Mouse (Mus musculus) hindbrain, embryonic 11.5 days (tissue): Measurements from ENCODE around the gene Gm10337. TPM values are rescaled to one million over a fixed set of nuclear protein-coding genes. Genes with fewer than 3 reads are reported as not detected.
A peak's percentile ranks its signal among the peaks of the same experiment; 100 is the strongest.

ENCODE experiments used
- ATAC-seq: fragments of 200-750 bp; cut with Nextera tagmentation; 2 replicates; pipeline ENCODE4 v1.8.0; 2017; ENCODE audit warnings: mild to moderate bottlenecking, moderate TSS enrichment, moderate library complexity; ENCODE audit not compliant: low FRiP score
- DNase-seq: peaks from one replicate; pipeline ENCODE4 v3.0.0-alpha.2; 2015; ENCODE audit warnings: low spot score
- H3K27ac ChIP-seq: fragments of 300-500 bp; sonication (generic); 2 replicates; pipeline ENCODE4 v1.5.1; 2014; ENCODE audit warnings: mild to moderate bottlenecking, low read depth, low read length
- H3K27me3 ChIP-seq: fragments of 300-500 bp; sonication (generic); 2 replicates; pipeline ENCODE4 v1.6.1; 2014; ENCODE audit warnings: mild to moderate bottlenecking, low read length, moderate library complexity, mixed read lengths; ENCODE audit not compliant: control insufficient read depth, insufficient read depth
- H3K36me3 ChIP-seq: fragments of 300-500 bp; sonication (generic); 2 replicates; pipeline ENCODE4 v1.6.1; 2014; ENCODE audit warnings: mild to moderate bottlenecking, low read length, moderate library complexity, mixed read lengths; ENCODE audit not compliant: control insufficient read depth, insufficient read depth
- H3K4me1 ChIP-seq: fragments of 300-500 bp; sonication (generic); replicated peaks from 2 replicates; pipeline ENCODE4 v1.6.1; 2014; ENCODE audit warnings: low read length, mixed read lengths; ENCODE audit not compliant: control insufficient read depth, insufficient read depth
- H3K4me2 ChIP-seq: fragments of 300-500 bp; sonication (generic); replicated peaks from 2 replicates; pipeline ENCODE4 v1.6.1; 2014; ENCODE audit warnings: mild to moderate bottlenecking, low read depth, low read length
- H3K4me3 ChIP-seq: fragments of 300-500 bp; sonication (generic); 2 replicates; pipeline ENCODE4 v1.5.1; 2014; ENCODE audit warnings: low read depth, low read length
- H3K9ac ChIP-seq: fragments of 300-500 bp; sonication (generic); 2 replicates; pipeline ENCODE4 v1.6.1; 2014; ENCODE audit warnings: low read depth, low read length
- H3K9me3 ChIP-seq: fragments of 300-500 bp; sonication (generic); 2 replicates; pipeline ENCODE4 v1.6.1; 2016; ENCODE audit warnings: low read length; ENCODE audit not compliant: control insufficient read depth
- whole genome bisulfite sequencing: fragments of 180-500 bp; shearing (Covaris S2); extraction: QIAGEN DNeasy Blood & Tissue Kit; methylation state at CpG from one replicate; pipeline ENCODE4 v1.1.7; 2014; 5-methylcytosine and 5-hydroxymethylcytosine counted together
- polyA plus RNA-seq: library from polyadenylated mRNA; unstranded; fragments of >200 nt; fragmentation: Nextera tagmentation; extraction: Ambion mirVana; gene quantifications from 2 replicates; pipeline ENCODE4 v1.2.1, GENCODE M21; 2014

Gm10337 gene
- polyA plus RNA-seq, 1 experiment from 2014 or later = 8.8 TPM

DNA sequence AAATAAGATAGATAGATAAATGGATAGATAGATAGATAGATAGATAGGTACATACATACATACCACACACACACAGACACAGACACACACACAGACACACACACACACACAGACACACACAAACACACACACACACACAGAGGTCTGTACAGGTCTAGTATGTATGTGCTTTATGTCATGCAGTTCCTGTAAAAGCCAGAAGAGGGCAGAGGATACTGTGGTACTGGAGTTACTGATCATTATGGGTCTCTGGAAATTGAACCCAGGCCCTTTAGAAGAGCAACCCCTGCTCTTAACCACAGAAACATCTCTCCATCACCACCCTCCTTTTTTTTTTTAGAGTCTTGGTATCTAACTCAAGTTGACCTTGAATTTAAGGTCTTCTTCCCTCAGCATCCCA lies 39.9 kb upstream of the Gm10337 start:
- Histone ChIP-seq H3K9ac (no peak overlapping the region), H3K36me3 (no peaks in the 10 kb centered on the region), H3K4me1 (no peaks in the 10 kb centered on the region), H3K27ac (no peak overlapping the region), H3K27me3 (no peaks in the 10 kb centered on the region), H3K4me2 (no peak overlapping the region), H3K9me3 (no peaks in the 10 kb centered on the region), H3K4me3 (no peak overlapping the region)
- ATAC-seq (no peak), DNase-seq (peak; percentile 35)

- no peak overlapping the region for H3K27ac ChIP-seq
- ATAC-seq (no peak), DNase-seq (no peak)
- 94% methylated on average over 9 of the region's 9 CpGs for WGBS
- no peak overlapping the region for H3K4me2 ChIP-seq
- H3K4me3 ChIP-seq = no peak overlapping the region
- no peaks in the 10 kb centered on the region for H3K36me3 ChIP-seq
- no peaks in the 10 kb centered on the region for H3K27me3 ChIP-seq
- no peaks in the 10 kb centered on the region for H3K4me1 ChIP-seq
- no peaks in the 10 kb centered on the region for H3K9me3 ChIP-seq
- no peak overlapping the region for H3K9ac ChIP-seq
Measured at GRCm38 (mm10) chr15:102468675-102469370, 34.7 kb upstream of the Gm10337 start.

DNA sequence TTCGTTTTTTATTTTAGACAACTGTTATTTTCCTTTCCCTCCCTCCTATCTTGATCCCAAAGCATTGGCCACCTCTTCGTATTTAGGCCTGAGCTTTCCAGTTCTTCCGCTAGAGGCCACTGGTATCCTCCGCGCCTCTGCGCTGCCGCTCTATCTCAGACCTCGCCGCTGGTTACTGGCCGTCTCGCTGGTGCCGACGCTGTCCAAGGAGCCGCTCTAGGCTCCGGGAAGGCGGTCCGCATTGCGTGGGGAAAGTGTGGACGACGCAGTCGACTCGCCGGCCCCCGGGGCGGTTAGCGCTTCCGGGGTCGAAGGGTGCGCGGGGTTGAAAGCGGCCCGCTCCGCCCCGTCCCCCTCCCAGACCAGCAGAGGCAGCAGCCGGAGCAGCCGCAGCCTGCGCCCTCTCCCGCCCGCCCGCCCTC lies 33.3 kb upstream of the Gm10337 start, which contains the start of gene Pcbp2:
Pcbp2 (plus strand) TSS at position 357 of the 422 bp plus-strand sequence.
- H3K27me3 ChIP-seq = no peaks in the 10 kb centered on the region
- no peaks in the 10 kb centered on the region for H3K9me3 ChIP-seq
- peak within 1 kb of the TSS; percentile 96 for H3K27ac ChIP-seq
- peak within 1 kb of the TSS; percentile 85 for H3K9ac ChIP-seq
- peaks cover 8% of the 10 kb centered on the region for H3K36me3 ChIP-seq
- peak; percentile 97 for DNase-seq
- peak; percentile 99 for ATAC-seq
- 1% methylated on average over 32 of the region's 40 CpGs for WGBS
- H3K4me2 ChIP-seq = peak within 1 kb of the TSS; percentile 41
- peak within 1 kb of the TSS; percentile 77 for H3K4me3 ChIP-seq
- H3K4me1 ChIP-seq = no peaks in the 10 kb centered on the region

GRCm38 (mm10) chr15:102470605-102471294 lies 32.8 kb upstream of the Gm10337 start:
- peak; percentile 86 for DNase-seq
- H3K4me3 ChIP-seq = peak overlapping the region; percentile 77
- ATAC-seq = peak; percentile 86
- H3K36me3 ChIP-seq = peaks cover 13% of the 10 kb centered on the region
- peak overlapping the region; percentile 96 for H3K27ac ChIP-seq
- H3K9me3 ChIP-seq = no peaks in the 10 kb centered on the region
- H3K4me2 ChIP-seq = peak overlapping the region; percentile 41
- no peaks in the 10 kb centered on the region for H3K27me3 ChIP-seq
- 0% methylated on average over 42 of the region's 67 CpGs for WGBS
- H3K9ac ChIP-seq = peak overlapping the region; percentile 85
- no peaks in the 10 kb centered on the region for H3K4me1 ChIP-seq

DNA sequence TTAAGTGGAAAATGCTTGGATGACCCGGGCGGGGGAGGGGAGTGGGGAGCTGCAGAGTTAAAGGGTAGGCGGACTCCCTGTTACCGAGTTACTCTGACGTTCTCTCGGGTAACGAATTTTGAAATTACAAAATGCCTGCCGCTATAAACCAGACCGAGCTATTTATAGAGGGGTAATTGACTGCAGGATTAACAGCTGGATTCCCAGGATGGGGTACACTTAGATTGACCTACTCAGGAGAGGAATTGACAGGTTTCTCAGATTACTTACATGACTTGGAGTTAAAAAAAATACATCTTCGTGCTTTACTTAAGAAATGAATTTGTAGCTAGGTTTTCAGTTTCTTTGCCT lies 32.3 kb upstream of the Gm10337 start:
- Histone ChIP-seq H3K9ac (peak overlapping the region; percentile 85), H3K27ac (peak overlapping the region; percentile 96), H3K4me2 (peak overlapping the region; percentile 41), H3K36me3 (peaks cover 18% of the 10 kb centered on the region), H3K4me3 (peak overlapping the region; percentile 77), H3K4me1 (no peaks in the 10 kb centered on the region), H3K9me3 (no peaks in the 10 kb centered on the region), H3K27me3 (no peaks in the 10 kb centered on the region)
- ATAC-seq (peak; percentile 10; the same call in 1 of the 2 replicates), DNase-seq (no peak)
- WGBS = 1% methylated on average over 10 of the region's 10 CpGs

DNA sequence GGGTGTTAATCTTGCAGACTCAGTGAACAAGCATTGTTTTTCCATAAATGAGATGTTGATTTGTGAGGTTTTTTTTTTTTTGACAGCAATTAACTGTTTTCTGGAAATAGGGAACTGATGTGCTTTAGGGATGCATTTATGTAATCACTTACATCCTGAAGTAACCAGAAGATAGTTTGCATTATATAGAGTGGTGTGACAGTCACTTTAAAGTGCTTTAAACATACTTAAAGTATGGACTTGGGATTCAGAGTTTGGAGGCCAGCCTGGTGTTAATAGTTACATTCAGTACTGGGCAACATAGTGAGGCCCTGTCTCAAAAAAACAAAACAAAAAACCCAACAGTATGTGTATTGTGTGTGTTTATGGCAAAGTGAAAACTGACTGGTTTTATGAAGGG lies 31.8 kb upstream of the Gm10337 start:
- peaks cover 21% of the 10 kb centered on the region for H3K36me3 ChIP-seq
- H3K4me2 ChIP-seq = peak overlapping the region; percentile 41
- ATAC-seq = no peak
- no peaks in the 10 kb centered on the region for H3K4me1 ChIP-seq
- peak overlapping the region; percentile 42; the same call in 1 of the 2 replicates for H3K9ac ChIP-seq
- no peak for DNase-seq
- no peak overlapping the region for H3K27ac ChIP-seq
- no peaks in the 10 kb centered on the region for H3K27me3 ChIP-seq
- peak overlapping the region; percentile 77 for H3K4me3 ChIP-seq
- no peaks in the 10 kb centered on the region for H3K9me3 ChIP-seq

DNA sequence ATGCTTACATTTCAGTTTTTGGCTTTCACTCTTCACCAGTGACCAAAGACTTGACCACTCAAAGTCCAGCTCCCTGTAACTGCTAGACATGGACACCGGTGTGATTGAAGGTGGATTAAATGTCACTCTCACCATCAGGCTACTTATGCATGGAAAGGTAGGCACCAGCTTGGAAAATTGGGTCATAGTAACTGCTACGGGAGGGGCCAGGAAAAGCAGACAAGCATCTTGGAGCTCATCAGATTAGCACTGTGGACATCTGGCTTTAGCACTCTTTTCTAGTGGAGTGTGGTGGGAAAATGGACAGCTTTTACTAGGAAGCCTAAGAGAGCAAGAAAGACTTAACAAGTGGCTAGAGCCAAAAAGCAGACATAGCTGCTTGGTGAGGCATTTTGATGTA lies 30.3 kb upstream of the Gm10337 start:
- Histone ChIP-seq H3K4me3 (no peak overlapping the region), H3K4me2 (no peak overlapping the region), H3K9me3 (no peaks in the 10 kb centered on the region), H3K27me3 (no peaks in the 10 kb centered on the region), H3K4me1 (no peaks in the 10 kb centered on the region), H3K27ac (no peak overlapping the region), H3K9ac (no peak overlapping the region), H3K36me3 (peaks cover 21% of the 10 kb centered on the region)
- WGBS = 79% methylated on average over 2 of the region's 2 CpGs
- no peak for ATAC-seq
- no peak for DNase-seq

- H3K9me3 ChIP-seq = no peaks in the 10 kb centered on the region
- H3K27ac ChIP-seq = no peak overlapping the region
- DNase-seq = no peak
- ATAC-seq = no peak
- H3K9ac ChIP-seq = no peak overlapping the region
- peaks cover 21% of the 10 kb centered on the region for H3K36me3 ChIP-seq
- no peak overlapping the region for H3K4me2 ChIP-seq
- no peak overlapping the region for H3K4me3 ChIP-seq
- H3K4me1 ChIP-seq = no peaks in the 10 kb centered on the region
- 93% methylated on average over 2 of the region's 2 CpGs for WGBS
- H3K27me3 ChIP-seq = no peaks in the 10 kb centered on the region
Measured at GRCm38 (mm10) chr15:102474520-102474919, 29.0 kb upstream of the Gm10337 start.

DNA sequence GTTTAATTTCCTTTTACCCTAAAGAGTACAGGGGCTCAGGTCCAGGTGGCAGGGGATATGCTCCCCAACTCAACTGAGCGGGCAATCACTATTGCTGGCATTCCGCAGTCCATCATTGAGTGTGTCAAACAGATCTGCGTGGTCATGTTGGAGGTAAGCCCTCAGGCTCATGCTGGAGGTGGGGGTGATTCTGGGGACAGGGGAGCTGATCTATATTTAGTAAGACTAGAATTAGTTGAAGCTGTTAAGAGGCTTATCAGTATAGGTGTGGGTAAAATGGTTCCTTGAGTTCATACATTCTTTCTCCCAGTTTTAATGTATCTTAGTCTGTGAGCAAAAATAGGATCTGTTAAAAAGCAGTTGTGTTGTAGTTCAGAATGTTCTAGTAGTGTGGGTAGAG lies 20.4 kb upstream of the Gm10337 start:
- Histone ChIP-seq H3K27me3 (no peaks in the 10 kb centered on the region), H3K27ac (no peak overlapping the region), H3K4me3 (no peak overlapping the region), H3K4me2 (no peak overlapping the region), H3K36me3 (peaks cover 24% of the 10 kb centered on the region; the same call in 1 of the 2 replicates), H3K9ac (no peak overlapping the region), H3K4me1 (no peaks in the 10 kb centered on the region), H3K9me3 (no peaks in the 10 kb centered on the region)
- ATAC-seq (no peak), DNase-seq (no peak)
- 96% methylated on average over 3 of the region's 3 CpGs for WGBS
